Mouse (Mus musculus): ENCODE results near the gene Usp36.
A peak's percentile ranks its signal among the peaks of the same experiment; 100 is the strongest.

Gene Usp36

GRCm38 (mm10) chr11:118225056-118225836, 64.8 kb downstream of the Usp36 start:
- ATAC-seq (ENCODE audit: insufficient number of reproducible peaks, low FRiP score, low TSS enrichment): no peak

GRCm38 (mm10) chr11:118223416-118224067, 66.5 kb downstream of the Usp36 start:
- ATAC-seq (ENCODE audit: insufficient number of reproducible peaks, low FRiP score, low TSS enrichment): no peak; the same call in 1 of the 2 replicates

- no peak for ATAC-seq (ENCODE audit: insufficient number of reproducible peaks, low FRiP score, low TSS enrichment)
These were observed 67.1 kb downstream of the Usp36 start for GRCm38 (mm10) chr11:118222917-118223316.

- ATAC-seq (ENCODE audit: insufficient number of reproducible peaks, low FRiP score, low TSS enrichment): no peak
These were observed 67.6 kb downstream of the Usp36 start for GRCm38 (mm10) chr11:118222351-118222885.

DNA sequence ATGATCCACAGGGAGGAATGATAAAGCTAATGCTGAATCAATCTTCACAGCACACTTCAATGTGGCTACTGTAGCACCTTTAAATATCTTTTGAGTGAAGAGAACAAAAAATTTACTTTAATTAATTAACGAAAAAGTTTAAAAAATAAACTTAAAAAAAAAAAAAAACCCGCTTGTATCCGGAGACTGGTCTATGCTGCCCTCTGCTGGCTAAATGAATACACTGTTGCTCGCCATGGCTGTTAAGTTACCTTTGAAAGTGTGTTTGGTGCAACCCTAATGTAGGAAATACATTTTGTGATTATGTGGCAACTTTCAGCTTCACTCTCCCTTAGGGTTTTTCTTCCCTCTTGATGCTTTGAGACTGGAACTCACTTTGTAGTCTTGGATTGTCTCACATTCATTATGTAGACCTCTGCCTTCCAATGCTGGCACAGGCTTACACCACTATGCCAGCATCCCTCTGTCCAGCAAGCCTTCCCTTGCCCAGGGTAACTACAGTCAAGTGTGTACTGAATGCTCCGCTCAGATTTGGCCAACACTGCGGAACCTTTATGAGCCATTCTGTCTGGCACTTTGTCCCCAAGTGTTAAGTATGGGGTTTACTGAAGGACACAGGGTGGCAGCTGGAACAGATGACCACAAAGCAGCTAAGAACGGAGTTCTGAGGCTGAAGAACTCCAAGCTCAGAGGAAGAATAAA, 69.3 kb downstream of the Usp36 start:
- ATAC-seq (ENCODE audit: insufficient number of reproducible peaks, low FRiP score, low TSS enrichment): no peak

- no peak for ATAC-seq (ENCODE audit: insufficient number of reproducible peaks, low FRiP score, low TSS enrichment)
These were observed 71.0 kb downstream of the Usp36 start for GRCm38 (mm10) chr11:118219066-118219465.

- ATAC-seq (ENCODE audit: insufficient number of reproducible peaks, low FRiP score, low TSS enrichment): no peak
These were observed 73.6 kb downstream of the Usp36 start for GRCm38 (mm10) chr11:118216468-118216867.

GRCm38 (mm10) chr11:118215928-118216458, 74.1 kb downstream of the Usp36 start:
- no peak for ATAC-seq (ENCODE audit: insufficient number of reproducible peaks, low FRiP score, low TSS enrichment)

DNA sequence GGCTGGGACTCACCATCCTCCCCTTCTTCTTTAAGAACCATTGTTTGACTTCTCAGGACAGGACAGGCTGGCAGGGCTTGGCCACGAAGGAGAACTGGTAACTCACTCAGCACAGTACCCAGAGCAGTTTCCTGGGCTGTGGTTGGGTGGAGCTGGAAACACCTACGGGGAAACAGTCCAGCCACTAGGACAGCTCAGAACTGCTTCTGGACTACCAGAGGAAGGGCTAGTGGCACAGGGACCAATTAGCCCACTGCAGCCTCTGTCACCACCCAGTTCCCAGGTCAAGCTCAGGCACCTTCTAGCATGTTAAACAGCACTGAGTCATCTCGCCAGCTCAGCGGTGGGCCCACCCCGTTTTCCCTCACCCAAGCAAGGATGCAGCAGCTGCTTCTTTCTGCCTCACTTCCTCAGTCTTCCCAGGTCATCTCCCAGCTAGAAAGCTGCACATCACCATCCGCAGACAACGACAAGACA, 77.4 kb downstream of the Usp36 start:
- no peak for ATAC-seq (ENCODE audit: insufficient number of reproducible peaks, low FRiP score, low TSS enrichment)

DNA sequence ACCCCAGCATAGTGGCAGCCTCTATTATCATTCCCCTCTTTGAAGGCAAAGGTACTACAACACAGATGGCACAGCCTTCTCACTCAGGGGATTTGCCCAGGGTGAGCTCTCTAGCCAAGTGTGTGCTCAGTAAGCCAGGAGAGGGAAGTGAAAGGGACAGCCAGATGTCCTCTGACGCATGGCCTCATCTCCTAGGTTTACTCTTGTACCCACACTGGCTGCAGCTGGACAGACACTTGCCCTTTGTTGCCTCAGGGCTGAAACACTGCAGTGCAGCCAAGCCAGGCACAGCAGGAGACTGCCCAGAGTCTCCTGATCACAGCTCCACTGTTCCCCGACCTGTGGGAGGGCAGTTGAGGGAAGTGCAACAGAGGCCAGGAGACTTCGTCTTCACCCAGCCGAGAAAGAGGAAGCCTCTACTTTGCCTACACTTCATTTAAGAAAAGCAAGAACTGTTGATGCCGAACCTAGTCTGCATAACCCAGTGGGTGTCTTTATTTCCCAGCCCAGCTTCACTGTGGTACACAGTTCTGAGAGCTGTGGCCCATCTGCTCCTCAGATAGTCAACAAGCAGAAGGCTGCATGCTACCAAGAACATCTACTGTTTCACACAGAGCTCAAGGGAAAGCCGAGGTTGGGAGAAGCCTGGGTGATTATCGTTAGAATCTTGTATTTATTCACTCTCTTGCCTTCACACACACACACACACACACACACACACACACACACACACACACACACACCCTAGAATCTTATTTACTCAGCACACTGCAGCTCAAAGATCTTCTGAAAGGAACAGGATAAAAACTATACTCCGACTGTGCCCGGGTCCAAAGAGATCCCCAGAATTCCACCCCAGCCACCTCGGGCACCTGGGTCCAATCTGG, 78.1 kb downstream of the Usp36 start:
- peak; percentile 41; the same call in 1 of the 2 replicates for ATAC-seq (ENCODE audit: insufficient number of reproducible peaks, low FRiP score, low TSS enrichment)

- no peak for ATAC-seq (ENCODE audit: insufficient number of reproducible peaks, low FRiP score, low TSS enrichment)
These were observed 79.1 kb downstream of the Usp36 start for GRCm38 (mm10) chr11:118210962-118211361.

GRCm38 (mm10) chr11:118210116-118210515, 79.9 kb downstream of the Usp36 start:
- ATAC-seq (ENCODE audit: insufficient number of reproducible peaks, low FRiP score, low TSS enrichment): peak; percentile 42; the same call in 1 of the 2 replicates

Data from cerebellum, adult (tissue).